Mouse (Mus musculus): Measurements from ENCODE around the gene Shb.
"Not testable (repeated sequence)": the region's sequence is repeated elsewhere in the genome, so short reads cannot be mapped to it uniquely, and the experiment has no call there.

Gene Shb

GRCm38 (mm10) chr4:45419051-45419450 is 113.2 kb downstream of the Shb start:
- no peak for DNase-seq (ENCODE audit: low spot score in 2 of 2)

GRCm38 (mm10) chr4:45418229-45418950 is 113.9 kb downstream of the Shb start:
- DNase-seq (ENCODE audit: low spot score in 2 of 2): peak in 1 of 2 experiments; percentile 39

GRCm38 (mm10) chr4:45416314-45416713 is 116.0 kb downstream of the Shb start:
- DNase-seq (ENCODE audit: low spot score in 2 of 2): no peak

- DNase-seq (ENCODE audit: low spot score in 2 of 2): no peak
Observed at GRCm38 (mm10) chr4:45413674-45414338, 118.5 kb downstream of the Shb start.

DNA sequence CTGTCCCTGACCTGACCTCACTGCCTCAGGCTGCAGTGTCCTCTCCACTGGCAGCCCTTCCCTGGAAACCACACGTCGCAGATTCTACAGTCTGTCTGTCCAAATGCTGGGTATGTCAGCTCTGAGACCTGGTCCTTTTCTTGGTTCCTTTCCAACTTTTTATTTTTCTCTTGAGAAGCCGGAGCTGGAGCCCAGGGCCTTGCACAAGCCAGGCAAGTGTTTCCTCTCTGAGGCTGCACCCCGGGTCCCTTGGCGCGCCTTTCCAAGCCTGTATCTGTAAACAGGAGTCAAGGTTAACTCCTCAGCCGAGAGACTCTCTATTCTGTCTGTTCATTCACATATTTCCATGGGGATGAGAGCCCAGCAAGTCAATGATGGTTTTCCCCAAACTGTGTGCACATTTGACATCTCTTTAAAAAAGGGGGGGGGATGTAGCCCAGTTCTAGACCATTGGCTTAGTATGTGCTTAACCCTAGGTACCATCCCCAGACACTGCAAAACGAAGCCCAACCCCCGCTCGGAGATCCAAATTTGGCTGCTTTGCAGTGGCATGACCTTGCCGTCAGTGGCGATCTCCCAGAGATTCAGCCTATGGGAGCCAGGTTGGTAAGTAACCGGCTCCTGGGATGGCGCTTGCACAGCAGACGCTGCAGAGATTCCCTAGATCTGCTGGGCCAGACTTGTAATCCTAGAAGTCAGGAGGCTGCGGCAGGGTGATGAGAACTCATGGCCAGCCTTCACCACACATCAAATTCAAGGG is 119.7 kb downstream of the Shb start:
- DNase-seq (ENCODE audit: low spot score in 2 of 2): no peak

DNA sequence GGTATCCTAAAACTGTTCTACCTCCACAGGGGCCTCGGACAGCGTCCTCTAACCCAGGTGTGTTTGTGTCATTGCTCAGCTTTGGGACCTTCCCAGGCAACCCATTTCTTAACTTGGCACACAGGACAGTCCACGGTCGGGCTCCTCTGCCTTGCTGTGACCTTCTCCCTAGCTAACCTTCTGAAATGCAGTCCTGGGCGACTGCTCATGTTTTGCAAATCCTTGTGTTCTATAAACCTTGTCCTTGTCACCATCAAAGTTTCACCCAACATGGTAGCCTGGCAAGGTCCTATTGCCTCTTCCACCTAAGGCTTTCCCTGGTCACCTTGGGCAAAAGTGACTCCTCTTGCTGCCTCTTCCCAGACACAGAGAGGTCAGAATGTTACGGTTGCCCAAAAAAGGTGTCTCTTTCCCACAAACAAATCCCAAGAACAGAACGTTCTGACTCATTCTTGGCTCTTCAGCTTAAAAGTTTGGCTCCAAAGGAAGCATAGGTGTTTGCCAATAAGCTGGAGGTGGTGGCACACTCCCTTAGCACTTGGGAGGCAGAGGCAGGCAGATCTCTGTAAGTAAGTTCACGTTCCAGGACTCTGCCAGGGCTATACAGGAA is 121.0 kb downstream of the Shb start:
- no peak for DNase-seq (ENCODE audit: low spot score in 2 of 2)

DNA sequence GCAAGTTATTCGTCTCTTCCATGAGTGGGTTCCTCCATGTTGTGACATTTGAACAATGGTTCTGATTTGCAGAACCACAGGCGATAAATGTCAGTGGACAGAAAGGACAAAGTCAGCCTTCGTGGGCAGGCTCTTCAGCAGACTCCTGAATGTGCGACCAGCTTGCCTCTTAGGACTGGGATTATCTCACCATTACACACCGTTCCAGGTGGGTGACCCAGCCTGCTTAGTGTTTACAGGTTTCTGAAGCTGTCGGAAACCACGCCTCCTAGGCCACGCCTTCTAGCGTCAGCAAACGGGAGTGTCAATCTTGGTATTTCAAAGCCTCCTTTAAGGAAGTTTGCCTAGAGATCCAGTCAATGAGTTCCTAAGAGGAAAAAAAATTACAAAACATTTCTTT is 123.0 kb downstream of the Shb start:
- peak in 1 of 2 experiments; percentile 33 for DNase-seq (ENCODE audit: low spot score in 2 of 2)

GRCm38 (mm10) chr4:45408427-45409132 is 123.7 kb downstream of the Shb start, which contains the start of gene Slc25a51:
Slc25a51 (minus strand) TSS chr4:45408766.
- peak; percentile 71 to 81 for DNase-seq (ENCODE audit: low spot score in 2 of 2)

- DNase-seq (ENCODE audit: low spot score in 2 of 2): no peak
Observed at GRCm38 (mm10) chr4:45407703-45408334, 124.5 kb downstream of the Shb start.

DNA sequence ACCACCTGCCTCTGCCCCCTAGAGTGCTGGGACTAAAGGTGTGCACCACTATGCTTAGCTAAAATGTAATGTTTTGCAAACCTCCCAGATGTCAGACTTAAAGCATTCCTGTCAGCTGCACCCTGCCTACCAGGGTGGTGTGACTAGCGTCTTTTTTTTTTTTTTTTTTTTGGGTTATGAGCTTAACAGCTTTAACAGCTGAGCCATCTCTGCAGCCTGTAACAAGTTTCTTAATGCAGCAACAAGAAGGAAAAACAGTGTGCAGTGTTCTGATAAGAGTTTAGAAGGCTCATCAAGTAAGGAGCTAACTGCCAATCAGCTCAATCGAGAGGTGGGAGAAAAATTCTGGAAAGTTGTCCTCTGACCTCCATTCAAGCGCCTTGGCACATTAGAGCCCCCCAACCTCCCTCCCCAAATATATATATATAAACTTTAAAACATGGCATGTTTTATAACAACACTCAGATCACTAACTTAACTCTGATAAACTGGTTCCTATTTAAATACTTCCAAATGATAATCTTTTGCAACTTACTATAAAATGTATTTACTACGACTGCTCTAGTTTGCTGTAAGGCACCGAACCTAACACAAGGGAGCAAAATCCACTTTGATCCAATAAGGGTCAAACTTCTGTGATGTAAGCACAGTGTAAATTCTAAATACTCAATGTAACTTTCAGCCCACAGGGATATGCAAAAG is 125.1 kb downstream of the Shb start:
- no peak for DNase-seq (ENCODE audit: low spot score in 2 of 2)

GRCm38 (mm10) chr4:45406397-45406796 is 125.9 kb downstream of the Shb start:
- no peak for DNase-seq (ENCODE audit: low spot score in 2 of 2)

DNA sequence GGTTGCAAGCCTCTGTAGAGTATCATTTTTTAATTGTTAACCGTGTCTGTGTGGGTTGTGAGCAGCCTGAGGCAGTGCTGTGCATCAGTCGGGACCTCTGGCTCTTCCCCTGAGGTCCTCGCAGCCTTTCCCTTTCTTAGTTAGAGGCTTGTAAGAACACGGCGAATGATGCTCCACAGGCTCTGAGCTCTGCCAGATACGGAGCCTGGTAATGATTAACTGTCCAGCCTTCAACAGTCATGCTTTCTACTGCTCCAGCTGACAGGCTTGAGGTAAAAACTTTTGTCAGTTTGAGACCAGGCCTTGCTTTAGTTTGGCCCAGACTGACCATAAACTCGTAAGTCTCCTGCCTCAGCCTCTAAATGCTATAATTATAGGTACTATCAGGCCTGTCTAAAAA is 127.0 kb downstream of the Shb start:
- DNase-seq (ENCODE audit: low spot score in 2 of 2): no peak

DNA sequence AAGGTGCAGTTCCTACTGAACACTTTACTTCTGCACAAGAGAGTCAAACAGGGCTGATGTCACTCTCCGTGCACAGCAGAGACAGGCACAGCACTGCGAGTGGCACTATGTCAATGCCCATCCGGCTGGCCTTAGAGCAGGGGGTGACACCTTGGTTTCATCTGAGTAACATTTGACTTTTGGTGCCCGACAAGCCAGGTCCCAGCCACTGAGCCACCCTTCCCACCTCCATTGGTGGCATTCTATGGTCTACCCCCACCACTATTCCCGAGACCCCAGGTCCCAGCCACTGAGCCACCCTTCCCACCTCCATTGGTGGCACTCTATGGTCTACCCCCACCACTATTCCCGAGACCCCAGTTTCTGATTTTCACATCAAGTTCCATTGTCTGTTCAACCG is 128.2 kb downstream of the Shb start:
- DNase-seq (ENCODE audit: low spot score in 2 of 2): no peak

DNA sequence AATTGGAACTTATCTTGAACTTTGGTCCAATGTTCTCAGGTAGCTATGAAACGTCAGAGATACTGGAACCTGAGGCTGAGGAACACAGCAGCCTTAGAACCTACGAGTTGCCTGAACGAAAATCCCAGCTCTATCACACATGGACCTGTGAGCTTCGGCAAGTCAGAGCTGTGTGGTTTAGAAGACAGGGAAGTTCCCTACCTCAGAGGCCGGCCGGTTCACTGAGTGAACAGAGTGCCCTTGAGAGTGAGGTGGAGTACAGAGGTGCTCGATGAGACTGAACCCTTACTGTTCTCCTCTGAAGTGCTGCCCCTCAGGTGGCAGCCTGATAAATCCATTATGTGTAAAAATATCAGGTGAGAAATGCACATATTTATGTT is 128.8 kb downstream of the Shb start:
- DNase-seq (ENCODE audit: low spot score in 2 of 2): no peak

GRCm38 (mm10) chr4:45402878-45403498 is 129.3 kb downstream of the Shb start:
- DNase-seq (ENCODE audit: low spot score in 2 of 2): no peak

DNA sequence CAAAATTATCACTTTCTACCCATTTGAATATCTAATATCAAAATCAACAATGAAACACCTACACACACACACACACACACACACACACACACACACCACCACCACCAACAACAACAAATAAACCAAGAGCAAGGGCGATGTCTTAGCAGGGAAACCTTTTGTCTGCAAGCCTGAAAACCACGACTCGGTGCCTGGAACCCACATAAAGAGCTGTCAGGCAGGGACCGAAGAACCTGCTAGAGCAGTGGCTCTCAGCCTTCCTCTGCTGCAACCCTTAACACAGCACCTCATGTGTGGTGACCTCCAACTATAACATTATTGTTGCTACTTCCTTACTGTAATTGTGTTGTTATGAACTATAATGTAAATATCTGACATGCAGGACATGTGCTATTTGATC is 130.0 kb downstream of the Shb start:
- DNase-seq (ENCODE audit: low spot score in 2 of 2): no peak

DNA sequence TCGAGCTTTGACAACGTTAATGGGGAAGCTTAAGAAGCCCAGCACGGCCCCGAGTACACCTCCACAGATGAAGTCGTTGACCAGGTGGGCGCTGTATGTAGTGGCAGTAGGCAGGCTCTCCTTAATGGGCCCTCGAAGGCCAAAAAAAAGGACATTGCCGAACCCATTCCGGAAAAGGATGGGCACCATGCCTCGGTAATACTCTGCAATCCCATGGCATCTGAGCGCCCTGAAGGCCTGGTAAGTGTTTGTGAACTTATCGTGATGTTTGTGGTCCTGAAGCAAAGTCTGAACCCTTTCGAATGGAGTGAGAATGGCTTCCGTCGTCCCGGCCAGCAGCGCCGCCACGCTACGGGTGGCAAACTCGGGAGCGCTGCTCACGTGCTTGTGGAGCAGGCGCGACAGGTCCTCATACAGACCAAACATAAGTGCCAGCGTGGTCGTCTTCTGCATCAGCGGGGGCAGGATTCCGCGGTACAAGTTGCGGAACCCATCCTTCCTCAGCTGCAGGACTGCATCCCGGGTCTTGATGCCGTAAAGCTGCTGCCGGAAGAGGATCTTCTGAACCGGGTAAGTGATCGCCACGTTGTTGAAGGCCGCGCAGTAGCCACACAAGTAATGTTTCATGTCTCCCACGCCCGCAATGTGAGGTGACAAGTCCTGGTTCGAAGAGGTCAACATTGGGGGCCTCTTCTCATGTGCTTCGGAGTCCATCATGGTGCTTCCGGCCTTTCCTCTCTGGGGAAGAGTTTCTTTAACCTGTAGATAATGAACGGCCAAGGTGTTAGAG is 132.7 kb downstream of the Shb start:
- DNase-seq (ENCODE audit: low spot score in 2 of 2): no peak

DNA sequence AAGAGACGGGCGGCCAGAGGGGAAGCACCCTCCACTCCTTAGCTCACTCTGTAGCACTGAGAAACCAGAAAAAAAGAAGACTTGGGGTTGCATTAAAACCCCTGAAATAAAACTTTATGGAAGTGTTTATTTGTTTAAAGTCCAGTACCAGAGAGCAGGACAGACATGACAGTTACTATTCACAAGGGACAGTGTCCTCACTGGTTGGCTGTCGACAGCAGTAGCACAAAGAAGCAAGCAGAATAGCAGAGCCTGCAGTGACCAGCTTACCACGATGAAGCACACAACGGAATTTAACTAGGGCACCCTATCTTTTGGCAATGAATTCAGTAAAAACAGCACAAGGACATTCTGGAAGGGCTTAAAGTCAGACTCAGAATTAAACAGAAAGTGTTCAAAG is 134.0 kb downstream of the Shb start:
- not testable (repeated sequence) for DNase-seq (ENCODE audit: low spot score in 2 of 2)

GRCm38 (mm10) chr4:45396211-45396610 is 136.1 kb downstream of the Shb start:
- not testable (repeated sequence) for DNase-seq (ENCODE audit: low spot score in 2 of 2)
